Mouse (Mus musculus): ENCODE results near the gene Fat3.

The Fat3 gene

DNA sequence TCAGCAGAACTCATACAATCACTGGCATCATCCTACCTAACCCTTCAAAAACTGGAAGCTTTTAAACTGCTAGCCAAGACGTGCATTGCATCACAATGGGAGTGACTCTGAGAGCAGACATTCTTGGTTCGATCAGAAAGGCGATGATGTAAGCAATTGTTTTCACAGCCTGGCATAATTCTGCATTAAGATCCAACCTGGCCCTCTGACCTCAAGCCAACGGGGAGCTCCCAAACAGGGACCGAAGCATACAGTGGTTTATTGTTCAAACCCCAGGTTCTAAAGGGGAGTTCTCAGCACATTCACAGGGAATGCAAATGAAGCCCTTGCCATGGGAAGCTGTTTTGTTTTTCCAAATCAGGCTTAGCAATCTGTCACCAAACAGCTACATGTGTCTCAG lies 63.3 kb downstream of the Fat3 start:
- in situ Hi-C loops (cut with MboI, MseI) = no loop called here

DNA sequence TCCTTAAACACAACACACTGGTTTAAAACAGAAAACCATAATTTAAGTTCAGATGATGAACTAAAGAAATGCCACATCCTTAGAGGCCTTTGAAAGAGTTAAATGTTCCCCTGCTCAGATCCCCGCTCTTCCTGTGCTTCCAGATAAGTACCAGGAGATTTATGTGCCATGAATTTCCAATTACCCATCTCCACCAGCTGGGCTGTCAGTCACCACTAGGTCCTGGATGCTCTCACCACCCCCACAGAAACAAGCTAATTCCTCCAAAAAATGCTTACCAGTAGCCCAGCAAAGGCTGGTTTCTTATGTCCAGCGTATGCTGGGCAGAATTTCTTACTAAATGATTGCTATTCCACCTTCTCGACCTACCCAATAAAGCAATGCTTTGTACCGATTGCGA lies 72.5 kb downstream of the Fat3 start:
- in situ Hi-C loops (cut with MboI, MseI) = no loop called here

DNA sequence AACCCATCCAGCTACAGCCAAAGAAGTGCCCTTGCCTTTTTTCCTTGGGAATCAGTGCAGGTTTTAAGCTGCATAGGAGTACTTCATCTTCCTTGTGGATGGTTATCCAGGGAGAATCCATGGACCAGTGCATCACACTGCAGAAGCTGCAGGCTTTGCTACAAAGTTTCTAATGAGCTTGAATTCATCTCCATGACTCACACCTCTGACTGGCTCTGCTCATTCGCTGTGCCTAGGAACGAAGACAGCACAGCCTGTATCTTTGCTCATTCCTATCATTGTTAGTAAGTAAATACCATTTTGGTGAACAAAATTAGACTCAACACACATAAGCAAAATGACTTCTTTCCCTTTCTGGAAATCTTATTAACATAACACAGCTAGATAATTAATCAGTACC lies 78.4 kb downstream of the Fat3 start:
- in situ Hi-C loops (cut with MboI, MseI) = no loop called here

DNA sequence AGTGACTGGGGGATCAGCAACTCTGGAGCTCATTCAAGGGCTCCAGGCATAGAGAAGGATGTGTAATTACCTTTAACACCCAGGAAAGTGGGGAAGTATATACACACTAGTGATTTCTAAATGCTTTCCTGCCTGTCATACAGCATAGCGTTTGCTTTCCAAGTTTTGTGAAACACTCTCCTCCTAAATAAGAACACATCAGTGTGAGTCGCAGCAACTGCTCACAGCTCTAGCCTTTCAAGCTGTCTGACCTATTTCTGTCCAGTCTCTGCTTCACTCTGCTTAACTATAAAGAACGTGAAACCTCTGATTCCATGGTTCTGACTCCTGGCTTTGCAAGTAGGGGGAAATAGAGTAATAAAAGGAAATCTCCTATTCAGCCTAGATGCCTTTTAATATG lies 98.3 kb downstream of the Fat3 start:
- in situ Hi-C loops (cut with MboI, MseI) = no loop called here

DNA sequence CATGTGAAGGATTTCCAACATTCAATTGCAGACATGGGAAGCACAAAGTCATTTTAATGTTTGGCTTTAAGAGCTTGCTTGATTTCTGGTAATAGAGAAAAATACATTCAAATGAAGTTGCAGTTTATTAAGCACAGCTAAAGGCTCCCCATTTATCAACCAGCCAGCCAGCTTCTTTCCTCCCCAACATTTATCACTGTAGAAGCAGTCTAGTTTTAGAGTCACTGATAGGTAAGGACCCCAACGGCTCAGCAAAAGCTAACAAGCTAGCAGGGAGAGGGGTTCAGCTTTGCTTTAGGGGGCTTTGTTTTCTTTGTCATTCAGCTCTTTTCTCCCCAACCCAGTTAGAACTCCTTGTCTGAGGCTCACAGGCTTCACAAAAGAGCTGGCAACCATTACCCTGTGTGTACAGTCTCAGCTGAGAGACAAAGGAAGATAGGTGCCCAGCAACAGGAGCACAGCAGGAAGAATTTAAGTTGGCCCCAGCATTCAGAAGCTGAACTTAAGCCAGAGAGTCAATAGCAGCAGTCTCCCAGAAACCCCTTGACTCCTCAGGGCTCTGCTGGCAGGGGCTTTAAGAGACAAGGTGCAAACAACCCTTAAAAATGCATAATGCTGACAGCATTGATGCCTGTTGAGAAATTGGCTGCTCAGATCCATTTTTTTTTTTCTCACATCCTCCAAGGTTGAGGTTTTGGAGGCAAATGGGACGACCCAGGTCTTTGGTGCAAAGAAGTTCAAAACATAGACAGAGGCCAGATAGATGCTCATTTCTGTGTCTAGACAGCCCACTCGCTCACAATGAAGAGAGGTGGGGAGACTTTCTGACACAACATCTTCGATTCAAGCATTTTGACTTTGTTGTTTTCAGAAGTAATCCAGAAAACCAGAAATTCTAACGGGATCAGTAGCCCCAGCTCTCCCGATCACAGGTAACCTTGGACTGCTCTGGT lies 102.1 kb downstream of the Fat3 start:
- in situ Hi-C loops (cut with MboI, MseI) = no loop called here

DNA sequence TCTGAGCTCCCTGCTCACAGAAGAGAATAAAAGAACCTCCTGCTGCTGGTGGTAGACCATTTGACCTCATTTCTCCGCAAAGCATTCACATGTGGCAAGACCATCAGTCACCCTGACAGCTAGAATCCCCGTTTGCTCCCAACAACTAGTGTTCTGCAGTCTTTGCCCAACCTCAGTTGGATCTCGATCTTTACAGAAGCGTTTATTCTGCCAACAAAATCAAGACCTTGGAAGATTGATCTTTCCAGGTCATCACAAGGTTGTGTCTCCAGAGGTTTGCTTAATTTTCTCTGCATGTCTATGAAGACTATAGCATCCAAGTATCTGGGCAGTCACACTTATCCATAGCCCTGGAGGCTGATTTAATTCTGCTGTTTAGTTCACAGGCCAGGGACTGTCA lies 111.9 kb downstream of the Fat3 start:
- in situ Hi-C loops (cut with MboI, MseI) = no loop called here

DNA sequence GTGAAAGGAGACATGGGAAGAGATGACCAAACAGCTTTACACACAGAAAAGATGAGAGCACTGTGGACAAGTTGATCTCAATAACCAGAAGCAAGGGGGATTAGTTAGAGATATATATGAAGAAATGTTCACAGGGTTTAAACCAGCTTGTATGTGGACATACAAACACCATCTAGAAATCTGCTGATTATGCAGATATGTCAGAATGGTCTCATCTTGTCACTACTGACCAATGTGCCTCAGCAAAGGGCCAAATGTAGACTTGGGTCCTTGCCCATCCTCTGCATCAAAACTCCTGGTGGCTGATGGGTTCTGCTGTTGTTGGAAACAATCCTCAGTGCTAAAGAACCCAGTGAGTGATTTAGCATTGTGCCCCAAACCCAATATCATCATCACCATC lies 113.6 kb downstream of the Fat3 start:
- in situ Hi-C loops (cut with MboI, MseI) = no loop called here

DNA sequence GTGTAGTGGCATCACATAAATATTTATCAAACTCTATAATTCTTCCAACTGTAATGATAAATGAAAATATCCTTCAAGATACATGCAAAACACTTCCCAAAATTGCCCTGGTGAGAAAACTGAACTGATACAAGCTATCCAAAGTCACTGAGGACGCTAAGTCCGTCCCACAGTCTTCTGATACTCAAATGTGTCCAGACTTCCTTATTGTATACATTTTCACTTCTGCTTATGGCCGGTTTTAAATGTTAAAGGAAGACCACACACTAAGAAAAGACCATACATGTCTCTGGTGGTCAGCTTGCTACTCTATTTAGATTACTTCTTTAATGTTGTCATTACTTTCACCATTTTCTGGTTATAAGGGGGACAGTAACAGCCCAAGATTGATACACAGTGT lies 137.4 kb downstream of the Fat3 start:
- in situ Hi-C loops (cut with MboI, MseI) = loop anchor here (25.0 kb wide), 1 partner anchor 1801 kb away; no protein-coding TSS in a partner anchor

DNA sequence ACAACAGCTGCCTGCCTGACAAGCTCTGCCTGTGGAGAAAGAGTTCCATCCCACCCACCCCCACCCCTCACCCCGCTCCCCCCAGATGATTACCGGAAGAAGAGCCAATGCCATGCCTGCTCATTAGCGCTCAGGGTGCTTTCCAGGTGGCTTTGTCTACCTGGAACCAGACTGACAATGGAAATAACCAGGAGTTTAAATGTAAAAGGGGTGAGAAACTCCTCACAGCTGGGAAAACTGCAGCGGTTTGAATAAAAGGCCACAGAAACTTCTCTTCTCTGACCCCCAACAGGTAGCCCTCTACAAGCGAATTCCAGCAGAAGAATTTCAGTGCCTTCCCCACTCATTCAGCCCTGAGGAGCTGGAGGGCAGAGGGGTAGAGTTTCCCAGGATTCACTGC lies 139.3 kb downstream of the Fat3 start:
- in situ Hi-C loops (cut with MboI, MseI) = loop anchor here (25.0 kb wide), 1 partner anchor 1800 kb away; no protein-coding TSS in a partner anchor

DNA sequence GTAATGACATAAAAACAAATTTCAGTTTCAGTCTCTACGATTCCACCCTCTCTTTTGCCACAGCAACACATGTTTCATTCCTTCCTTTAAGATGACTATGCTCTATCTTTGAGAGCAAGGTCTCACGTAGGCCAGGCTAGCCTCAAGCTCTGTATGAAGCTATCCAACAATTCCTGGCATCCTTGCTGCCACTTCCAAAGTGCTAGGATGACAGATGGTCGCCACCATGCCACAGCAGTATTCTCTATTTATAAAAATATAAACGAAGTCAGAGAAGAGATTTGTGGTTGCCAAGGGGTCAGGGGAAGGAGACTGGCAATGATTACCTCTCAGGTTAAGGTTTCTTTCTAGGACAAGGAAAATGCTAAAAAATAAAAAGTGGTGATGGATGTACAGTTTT lies 144.4 kb downstream of the Fat3 start:
- in situ Hi-C loops (cut with MboI, MseI) = loop anchor here (25.0 kb wide), 1 partner anchor 1794 kb away; no protein-coding TSS in a partner anchor

DNA sequence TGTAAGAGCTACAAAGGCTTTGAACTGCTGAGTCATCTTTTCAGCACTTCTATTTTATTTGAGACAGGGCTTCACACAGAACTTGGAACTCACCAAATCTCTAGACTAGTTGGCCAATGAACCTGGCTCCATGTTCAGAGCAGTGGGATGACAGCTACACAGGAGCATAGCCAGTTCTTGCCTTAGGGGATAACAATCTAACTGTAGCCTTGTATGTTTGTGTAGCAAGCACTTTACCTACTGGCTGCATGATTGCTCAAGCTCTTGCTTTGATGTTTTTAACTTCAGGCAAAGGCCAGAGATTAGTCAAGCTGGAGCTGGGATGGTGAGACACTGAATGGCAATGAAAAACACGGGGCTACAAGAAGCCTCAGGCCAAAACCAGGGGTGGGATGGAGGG lies 146.2 kb downstream of the Fat3 start:
- in situ Hi-C loops (cut with MboI, MseI) = loop anchor here (25.0 kb wide), 1 partner anchor 1793 kb away; no protein-coding TSS in a partner anchor

DNA sequence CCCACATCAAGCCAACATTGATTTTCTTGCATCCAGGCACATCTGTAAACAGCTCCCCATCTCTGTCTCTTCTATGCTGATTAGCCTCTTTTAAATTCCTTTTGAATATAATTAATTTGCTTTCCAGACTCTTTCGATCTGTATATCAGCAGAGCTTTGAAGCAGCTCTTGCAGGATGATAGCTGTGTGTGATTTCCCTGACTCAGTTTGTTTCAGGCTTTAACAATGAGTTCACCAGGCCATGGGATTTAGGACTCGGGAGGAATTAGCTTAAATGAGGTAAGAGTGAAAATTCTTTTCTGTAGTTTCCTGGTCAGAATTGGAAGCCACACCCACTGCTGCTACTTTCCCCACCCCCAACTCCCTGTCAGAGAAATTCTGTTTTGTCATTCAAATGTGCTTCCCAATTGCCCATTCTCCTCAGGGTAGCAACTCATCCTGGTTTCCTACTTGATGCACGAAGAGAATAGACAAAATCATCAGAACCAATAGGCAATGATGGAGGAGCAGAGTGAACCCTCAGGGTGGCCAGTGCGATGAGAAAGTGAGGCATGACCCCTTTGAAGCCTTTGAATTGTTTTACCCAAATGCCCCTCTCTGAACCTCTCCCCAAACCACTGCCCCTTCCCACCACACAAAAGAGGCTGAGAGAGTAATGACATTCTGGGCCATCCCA lies 147.9 kb downstream of the Fat3 start:
- in situ Hi-C loops (cut with MboI, MseI) = loop anchor here (25.0 kb wide), 1 partner anchor 1791 kb away; no protein-coding TSS in a partner anchor

DNA sequence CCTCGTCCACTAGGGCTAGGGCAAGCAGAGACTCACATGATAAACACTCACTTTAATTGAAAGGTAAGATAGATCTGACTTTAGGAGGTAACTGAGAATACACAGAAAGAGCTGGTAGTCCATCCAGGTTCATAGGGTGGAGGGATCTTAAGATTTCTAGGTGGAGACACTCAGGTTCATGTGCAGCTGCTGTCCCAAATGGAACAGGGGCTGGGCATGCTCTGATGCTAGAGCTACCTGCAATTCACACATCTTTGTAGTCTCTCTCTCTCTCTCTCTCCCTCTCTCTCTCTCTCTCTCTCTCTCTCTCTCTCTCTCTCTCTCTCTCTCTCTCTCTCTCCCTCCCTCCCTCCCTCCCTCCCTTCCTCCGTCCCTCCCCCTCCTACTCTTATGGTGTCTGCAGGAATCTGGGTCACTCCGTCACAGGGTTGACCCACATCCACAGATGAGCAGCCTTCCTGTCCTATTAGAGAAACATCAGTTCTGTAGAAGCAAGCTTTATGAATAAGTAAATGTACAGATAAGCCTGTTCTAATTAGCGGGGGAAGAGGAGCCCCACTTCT lies 148.5 kb downstream of the Fat3 start:
- in situ Hi-C loops (cut with MboI, MseI) = loop anchor here (25.0 kb wide), 1 partner anchor 1790 kb away; no protein-coding TSS in a partner anchor

DNA sequence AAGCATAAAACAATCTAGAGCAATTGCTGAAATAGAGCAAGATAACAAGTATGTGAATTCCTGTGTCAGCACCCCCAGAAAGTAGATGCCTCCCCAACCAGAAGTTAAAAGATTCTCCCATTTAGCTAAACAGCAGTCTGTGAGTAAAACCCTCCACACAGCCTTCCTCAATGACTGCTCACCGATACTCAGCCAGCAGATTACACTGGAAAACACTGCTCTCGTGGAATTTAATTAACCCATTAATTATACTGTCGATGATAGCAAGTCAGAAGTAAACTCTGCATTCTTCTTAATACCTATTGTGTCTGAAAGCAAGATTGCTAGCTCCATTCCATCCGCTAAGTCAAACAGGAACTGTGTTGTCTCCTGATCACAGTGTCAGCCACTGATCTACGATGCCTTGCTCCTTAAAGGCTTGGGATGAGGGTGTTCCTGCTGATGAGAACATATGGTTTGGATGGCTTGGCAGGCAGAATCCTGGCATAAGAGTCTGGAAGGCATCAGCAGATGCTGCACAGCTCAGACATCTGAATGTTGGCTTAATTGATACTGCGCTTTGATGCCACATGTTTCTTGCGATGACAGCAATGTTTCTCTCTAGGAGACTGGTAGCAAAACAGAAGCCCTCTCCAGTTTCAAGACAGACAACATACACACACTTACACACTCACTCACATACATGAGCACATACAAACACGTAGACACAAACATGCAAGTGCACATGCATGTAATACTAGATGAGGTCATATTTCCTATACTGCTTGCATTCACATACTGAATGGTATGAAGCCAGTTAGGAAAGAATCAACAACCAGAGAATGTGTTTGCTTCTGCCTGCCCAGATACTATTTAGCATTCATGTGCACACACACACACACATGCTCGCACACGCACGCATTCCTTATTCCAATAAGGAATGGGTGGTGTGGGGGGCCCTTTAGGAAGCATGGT lies 155.9 kb downstream of the Fat3 start:
- in situ Hi-C loops (cut with MboI, MseI) = no loop called here

DNA sequence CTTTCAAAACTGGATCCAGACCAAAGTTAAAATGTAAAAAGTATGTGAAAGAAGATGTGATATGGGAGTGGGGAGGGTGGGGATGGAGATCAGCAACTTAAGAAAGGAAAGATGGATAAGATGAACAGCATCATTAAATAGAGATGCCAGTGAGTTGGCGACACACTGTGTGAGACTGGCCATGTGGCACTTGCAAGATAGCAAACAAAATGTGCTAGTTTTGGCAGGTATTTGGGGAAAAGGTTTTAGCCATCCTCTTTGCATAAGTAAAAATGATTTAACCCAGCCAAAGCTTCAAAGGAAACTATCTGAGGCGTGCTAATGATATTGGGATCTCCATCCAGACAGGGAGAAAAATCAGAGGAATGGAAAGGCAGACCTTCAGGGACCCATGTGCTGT lies 157.9 kb downstream of the Fat3 start:
- in situ Hi-C loops (cut with MboI, MseI) = no loop called here

DNA sequence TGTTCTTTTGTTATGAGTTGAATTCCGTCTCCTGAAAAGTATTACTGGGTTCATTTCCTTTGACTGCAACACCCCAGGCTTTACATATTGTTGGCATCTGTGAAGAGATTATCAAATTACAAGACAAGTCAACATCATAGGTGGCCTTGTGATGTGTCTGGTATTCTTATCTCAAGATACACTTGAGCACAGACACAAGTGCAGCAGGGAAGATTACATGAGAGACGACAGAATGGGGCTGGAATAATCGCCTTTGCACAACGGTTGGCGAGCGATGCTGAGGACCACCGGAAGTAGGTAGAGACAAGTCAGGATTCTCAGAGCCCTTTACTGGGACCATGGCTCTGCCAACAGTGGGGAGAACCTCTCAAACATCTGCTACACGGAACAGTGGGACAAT lies 158.5 kb downstream of the Fat3 start:
- in situ Hi-C loops (cut with MboI, MseI) = no loop called here

DNA sequence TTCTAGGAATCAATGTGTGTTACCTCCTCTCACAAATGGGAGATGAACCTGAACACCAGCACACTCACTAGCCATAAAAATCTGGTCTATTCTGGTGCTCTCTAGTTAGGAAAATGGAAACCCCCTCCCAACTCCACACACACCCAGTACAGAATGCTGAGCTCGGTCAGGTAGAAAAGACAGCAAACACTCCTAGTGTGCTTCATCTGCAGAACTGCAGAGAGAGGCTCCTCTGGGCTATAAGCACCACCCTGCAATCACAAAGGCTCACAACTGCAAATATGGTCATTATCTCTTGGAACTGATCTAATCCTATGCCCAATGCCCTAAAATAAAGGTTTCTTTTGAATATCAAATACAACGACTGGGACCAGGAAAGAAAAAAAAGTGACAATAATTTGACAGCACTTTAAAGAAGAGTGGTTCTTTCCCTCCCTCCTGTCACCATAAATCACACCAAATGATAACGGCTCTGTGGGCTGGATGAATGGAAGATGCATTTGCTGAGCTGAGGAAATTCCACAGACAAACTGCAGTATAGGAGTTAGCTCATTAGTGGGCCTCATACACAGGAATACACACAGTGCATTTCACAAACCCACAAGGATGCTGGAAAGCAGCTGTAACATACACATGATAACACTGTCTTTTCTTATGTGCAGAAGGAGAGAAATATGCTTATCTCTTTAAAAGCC lies 170.6 kb downstream of the Fat3 start:
- in situ Hi-C loops (cut with MboI, MseI) = no loop called here

DNA sequence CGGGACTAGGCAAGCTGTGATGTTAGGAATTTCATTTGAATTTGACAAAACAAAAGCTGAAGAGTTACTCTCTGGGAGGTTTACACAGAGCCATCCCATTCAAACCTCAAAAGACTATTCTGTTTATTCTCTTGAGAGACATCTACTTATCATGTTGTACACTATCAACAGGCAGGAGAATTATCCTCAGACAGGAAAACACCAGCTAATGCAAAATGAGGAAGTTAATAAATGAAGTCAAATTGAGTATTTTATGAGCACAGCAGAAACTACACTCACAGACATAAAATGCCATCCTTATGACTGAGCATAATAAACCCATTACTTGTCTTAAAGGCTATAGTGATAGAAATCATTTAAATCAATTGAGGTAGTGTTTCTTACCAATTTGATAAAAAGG lies 182.1 kb downstream of the Fat3 start:
- in situ Hi-C loops (cut with MboI, MseI) = no loop called here

DNA sequence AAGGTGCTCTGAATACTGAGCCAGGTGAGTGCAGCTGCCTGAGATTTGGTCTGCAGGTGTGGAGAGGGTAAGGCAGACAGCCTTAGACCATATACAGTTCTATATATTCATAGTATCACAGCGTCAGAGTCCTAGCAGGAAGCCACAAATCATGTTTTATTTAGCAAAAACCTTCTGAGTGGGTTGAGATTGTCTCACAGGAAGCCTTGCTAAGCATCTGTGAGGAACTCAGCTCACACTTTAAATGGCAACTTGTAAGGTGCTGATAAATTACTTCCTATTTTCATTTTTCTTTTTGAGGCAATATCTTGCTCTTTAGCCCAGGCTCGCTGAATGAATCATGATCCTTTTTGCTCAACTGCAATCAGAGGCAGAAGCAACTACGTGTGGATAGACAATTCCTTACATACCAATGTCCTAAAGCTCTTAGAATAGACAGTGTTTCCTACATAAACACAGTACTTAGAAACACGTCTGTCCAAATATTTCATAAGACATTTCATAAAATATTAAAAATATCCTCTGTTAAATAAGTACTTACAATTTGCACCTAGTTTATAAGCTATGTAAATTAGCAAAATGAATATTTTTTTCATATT lies 188.4 kb downstream of the Fat3 start:
- in situ Hi-C loops (cut with MboI, MseI) = no loop called here

Measured in T-helper 2 cell (primary cell).